Mouse (Mus musculus) erythroblast, embryonic 14.5 days (primary cell): ENCODE results near the gene Gm38393. TPM values are rescaled to one million over a fixed set of nuclear protein-coding genes. Genes with fewer than 3 reads are reported as not detected.

ENCODE experiments used
- H3K27me3 ChIP-seq: 2 replicates; pipeline ENCODE4 v1.6.1; 2012; ENCODE audit warnings: inconsistent platforms; ENCODE audit not compliant: control insufficient read depth
- H3K36me3 ChIP-seq: 2 replicates; pipeline ENCODE4 v1.6.1; 2012; ENCODE audit warnings: mild to moderate bottlenecking, inconsistent platforms; ENCODE audit not compliant: control insufficient read depth
- H3K4me1 ChIP-seq: 2 replicates; pipeline ENCODE4 v1.6.1; 2012; ENCODE audit warnings: inconsistent platforms; ENCODE audit not compliant: control insufficient read depth
- H3K4me3 ChIP-seq: replicated peaks from 2 replicates; pipeline ENCODE3; 2012; ENCODE audit warnings: moderate library complexity, mild to moderate bottlenecking, inconsistent platforms
- H3K9me3 ChIP-seq: 2 replicates; pipeline ENCODE4 v1.6.1; 2012; ENCODE audit warnings: low read length, inconsistent platforms, mixed read lengths; ENCODE audit not compliant: control insufficient read depth
- GATA1 ChIP-seq: IDR thresholded peaks from 2 replicates; pipeline ENCODE4 v1.6.1; 2012; ENCODE audit warnings: low read length, inconsistent platforms, mixed read lengths
- TAL1 ChIP-seq: IDR thresholded peaks from 3 replicates; pipeline ENCODE4 v1.6.1; 2012; ENCODE audit warnings: low read length, inconsistent platforms, mixed read lengths
- polyA plus RNA-seq: library from polyadenylated mRNA; stranded (reverse); fragments of >175 nt; gene quantifications from 2 replicates; pipeline ENCODE4 v1.2.3, GENCODE M21; 2012

Gene Gm38393
- 1.6 and 3.3 TPM in 2 replicates for polyA plus RNA-seq

DNA sequence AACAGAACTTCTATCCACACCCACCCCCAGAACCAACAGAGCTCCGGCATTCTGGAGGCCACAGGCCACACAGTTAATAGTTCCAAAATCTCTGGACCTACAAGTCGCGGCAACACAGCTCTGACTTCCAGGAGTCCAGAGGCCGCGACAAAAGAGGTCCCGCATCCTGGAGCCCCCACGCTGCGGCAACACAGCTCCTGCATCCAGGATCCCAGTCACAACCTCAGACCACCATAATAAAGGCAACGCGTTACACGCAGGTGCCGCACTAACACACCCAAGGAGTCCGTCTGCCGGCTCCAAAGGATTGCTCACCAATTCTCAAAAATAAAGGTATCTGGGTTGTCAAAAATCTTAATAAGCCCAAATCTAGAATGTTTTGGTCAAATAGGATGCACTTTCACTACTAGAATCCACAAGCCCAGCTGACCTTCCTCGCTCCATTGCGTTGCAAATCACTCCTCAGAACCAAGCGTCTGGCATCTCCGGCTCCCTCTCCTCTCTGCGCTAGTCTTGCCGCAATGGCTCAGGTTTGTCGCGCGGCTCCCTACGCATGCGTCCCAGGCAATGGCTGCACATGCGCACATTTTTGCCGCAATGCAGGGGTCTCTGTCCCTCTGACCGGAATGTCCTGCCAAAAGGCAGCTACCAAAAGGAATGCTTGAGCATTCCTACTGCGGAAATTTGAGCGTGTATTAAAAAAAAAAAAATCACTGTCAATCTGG lies at the start of gene Gm38393, which contains the start of gene Snurf:
Gene Gm38393, minus strand, starts transcription at position 459 of the 725 bp plus-strand sequence.
Gene Snurf, minus strand, starts transcription at position 444 of the 725 bp plus-strand sequence.
- TF ChIP-seq TAL1 = no peak
- no peak for TF ChIP-seq GATA1
- H3K9me3 ChIP-seq = peaks cover 19% of the 10 kb centered on the region

GRCm38 (mm10) chr7:60047481-60048201 lies 42.8 kb upstream of the Gm38393 start:
- H3K9me3 ChIP-seq = peaks cover 3% of the 10 kb centered on the region; the same call in 1 of the 2 replicates
- TF ChIP-seq GATA1 (no peak), TAL1 (no peak)

More for the DNA sequence above, at the start of gene Gm38393, which contains the start of gene Snurf:
- Histone ChIP-seq H3K4me1 (peaks cover 19% of the 10 kb centered on the region), H3K4me3 (peak within 1 kb of the TSS; percentile 67), H3K27me3 (no peaks in the 10 kb centered on the region), H3K36me3 (no peaks in the 10 kb centered on the region)

GRCm38 (mm10) chr7:60013186-60013585 lies 8.3 kb upstream of the Gm38393 start:
- H3K9me3 ChIP-seq = no peaks in the 10 kb centered on the region
- no peaks in the 10 kb centered on the region for H3K36me3 ChIP-seq
- H3K4me3 ChIP-seq = no peak overlapping the region
- TF ChIP-seq GATA1 = no peak
- H3K27me3 ChIP-seq = no peaks in the 10 kb centered on the region
- no peaks in the 10 kb centered on the region for H3K4me1 ChIP-seq

More at GRCm38 (mm10) chr7:60047481-60048201, 42.8 kb upstream of the Gm38393 start:
- Histone ChIP-seq H3K27me3 (no peaks in the 10 kb centered on the region), H3K4me3 (no peak overlapping the region), H3K4me1 (no peaks in the 10 kb centered on the region), H3K36me3 (no peaks in the 10 kb centered on the region)

DNA sequence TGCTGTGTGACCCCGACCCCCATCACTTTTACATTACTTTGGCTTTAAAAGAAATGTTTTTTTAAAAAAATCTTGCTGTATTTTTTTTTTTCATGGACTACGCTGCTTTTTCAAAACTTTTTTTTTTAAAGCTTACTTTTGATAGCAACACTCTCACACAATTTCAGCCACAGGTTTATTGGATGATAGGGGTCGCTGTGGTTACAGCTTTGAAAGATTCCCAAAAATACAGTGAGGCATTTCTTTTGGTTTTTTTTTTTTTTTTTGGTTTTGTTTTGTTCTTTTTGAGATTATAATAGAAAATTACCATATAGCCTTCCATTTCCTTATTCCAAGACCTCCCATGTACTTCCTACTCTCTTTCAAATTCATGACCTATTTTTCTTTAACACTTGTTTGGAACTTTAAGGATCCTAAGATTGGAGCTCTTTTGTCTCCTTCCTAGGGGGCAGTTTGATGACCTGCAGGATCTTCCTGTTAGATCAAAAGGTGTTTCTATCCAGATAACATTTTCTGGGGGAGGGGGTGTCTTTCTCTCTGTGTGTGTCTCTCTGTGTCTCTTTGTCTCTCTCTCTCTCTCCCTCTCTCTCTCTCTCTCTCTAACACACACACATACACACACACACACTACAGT lies 3.0 kb upstream of the Gm38393 start:
- H3K27me3 ChIP-seq = no peaks in the 10 kb centered on the region
- H3K4me3 ChIP-seq = no peak overlapping the region
- H3K9me3 ChIP-seq = peaks cover 17% of the 10 kb centered on the region
- H3K36me3 ChIP-seq = no peaks in the 10 kb centered on the region
- TF ChIP-seq TAL1 = no peak
- TF ChIP-seq GATA1 = no peak
- peaks cover 17% of the 10 kb centered on the region for H3K4me1 ChIP-seq

DNA sequence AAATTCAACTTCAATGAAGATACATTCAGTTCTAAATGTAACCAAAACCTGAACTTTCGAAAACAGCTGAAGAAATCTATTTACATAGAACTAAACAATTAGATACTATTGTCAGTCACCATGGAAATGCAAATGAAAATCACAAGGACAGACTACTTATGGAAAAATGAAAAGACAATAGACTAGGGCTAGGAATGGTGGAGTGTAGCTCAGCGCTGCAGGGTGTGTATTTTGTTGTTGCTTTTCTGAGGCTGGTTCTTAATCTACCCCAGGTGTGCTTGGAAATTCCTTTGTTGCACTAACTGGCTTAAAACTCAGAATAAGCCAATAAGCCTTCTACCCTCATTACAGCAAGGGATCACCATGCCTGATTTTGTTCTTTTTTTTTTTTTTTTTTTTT lies 1.4 kb upstream of the Gm38393 start:
- Histone ChIP-seq H3K4me1 (peaks cover 19% of the 10 kb centered on the region), H3K36me3 (no peaks in the 10 kb centered on the region), H3K27me3 (no peaks in the 10 kb centered on the region), H3K4me3 (no peak overlapping the region), H3K9me3 (peaks cover 19% of the 10 kb centered on the region)
- TF ChIP-seq GATA1 (no peak), TAL1 (no peak)

DNA sequence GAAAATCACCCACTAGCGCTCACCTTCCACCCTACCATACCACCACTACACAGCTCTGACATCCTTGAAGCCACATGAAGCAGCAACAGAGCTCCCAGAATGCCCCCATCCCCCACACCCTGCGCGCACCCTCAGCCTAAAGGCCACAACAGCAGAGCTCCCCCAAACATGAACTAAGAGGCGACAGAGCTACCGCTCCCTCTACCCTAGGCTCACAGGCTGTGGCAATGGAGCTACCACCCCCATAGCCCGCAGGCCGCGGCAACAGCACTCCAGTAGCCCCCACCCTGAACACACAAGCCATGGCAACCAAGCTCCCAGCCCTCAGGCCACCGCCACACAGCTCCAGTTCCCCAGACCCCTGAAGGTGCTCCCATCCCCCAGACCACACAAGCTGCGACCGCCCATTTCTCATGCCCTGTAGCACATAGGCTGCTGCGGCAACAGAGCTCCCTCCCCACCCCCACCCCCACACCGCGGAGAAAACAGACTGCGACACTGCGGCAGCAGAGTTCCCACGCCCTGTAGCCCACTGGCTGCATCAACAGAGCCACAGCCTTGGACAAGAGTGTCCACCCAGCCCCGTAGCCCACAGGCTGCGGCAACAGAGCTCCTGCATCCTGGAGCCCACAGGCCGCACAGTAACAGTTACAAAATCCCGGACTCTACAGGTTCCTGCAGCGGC lies 801 bp downstream of the Gm38393 start:
- TF ChIP-seq TAL1 (no peak), GATA1 (no peak)
- no peaks in the 10 kb centered on the region for H3K36me3 ChIP-seq
- no peaks in the 10 kb centered on the region for H3K27me3 ChIP-seq
- H3K4me3 ChIP-seq = peak overlapping the region; percentile 67
- H3K4me1 ChIP-seq = peaks cover 19% of the 10 kb centered on the region
- peaks cover 19% of the 10 kb centered on the region for H3K9me3 ChIP-seq

- Histone ChIP-seq H3K4me1 (peaks cover 19% of the 10 kb centered on the region), H3K36me3 (no peaks in the 10 kb centered on the region), H3K27me3 (no peaks in the 10 kb centered on the region), H3K9me3 (peaks cover 19% of the 10 kb centered on the region), H3K4me3 (peak overlapping the region; percentile 67)
- no peak for TF ChIP-seq TAL1
- no peak for TF ChIP-seq GATA1
Observed at GRCm38 (mm10) chr7:60003006-60003865, 1.6 kb downstream of the Gm38393 start.

DNA sequence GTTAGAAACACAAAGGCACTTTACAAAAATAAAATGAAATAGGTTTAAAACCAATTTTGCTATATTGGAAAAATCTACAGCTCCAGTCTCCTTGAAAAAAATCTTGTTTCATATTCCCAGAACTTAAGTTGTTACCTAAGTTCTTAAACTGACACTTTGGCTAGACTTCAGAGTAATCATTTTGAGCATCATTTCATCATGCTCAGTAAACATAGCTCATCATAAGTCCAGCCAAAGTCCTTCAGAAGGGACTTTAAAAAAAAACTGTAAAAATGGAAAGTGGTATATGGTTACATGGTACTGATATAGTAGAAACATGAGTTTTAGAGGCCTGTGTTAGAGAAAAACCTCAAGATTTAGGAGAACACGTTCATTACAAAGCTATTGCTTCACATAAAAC lies 26.2 kb downstream of the Gm38393 start:
- no peak for TF ChIP-seq TAL1
- TF ChIP-seq GATA1 = no peak
- H3K27me3 ChIP-seq = no peaks in the 10 kb centered on the region
- H3K36me3 ChIP-seq = no peaks in the 10 kb centered on the region
- H3K9me3 ChIP-seq = no peaks in the 10 kb centered on the region
- no peak overlapping the region for H3K4me3 ChIP-seq
- H3K4me1 ChIP-seq = no peaks in the 10 kb centered on the region

Other genes with a start within 250 kb of the Gm38393 start
- not detected in 2 replicates for gene Snurf, start within 50 bp of the Gm38393 start, polyA plus RNA-seq
- 0.77 and 1.3 TPM in 2 replicates for gene Snrpn, start 135.2 kb upstream of the Gm38393 start, polyA plus RNA-seq